Mouse (Mus musculus): ENCODE measurements around the gene Cfap44. TPM values are rescaled to one million over a fixed set of nuclear protein-coding genes. Genes with fewer than 3 reads are reported as not detected.

Gene Cfap44
- polyA plus RNA-seq, 1 experiment from 2014 or later, result 0.32 TPM

DNA sequence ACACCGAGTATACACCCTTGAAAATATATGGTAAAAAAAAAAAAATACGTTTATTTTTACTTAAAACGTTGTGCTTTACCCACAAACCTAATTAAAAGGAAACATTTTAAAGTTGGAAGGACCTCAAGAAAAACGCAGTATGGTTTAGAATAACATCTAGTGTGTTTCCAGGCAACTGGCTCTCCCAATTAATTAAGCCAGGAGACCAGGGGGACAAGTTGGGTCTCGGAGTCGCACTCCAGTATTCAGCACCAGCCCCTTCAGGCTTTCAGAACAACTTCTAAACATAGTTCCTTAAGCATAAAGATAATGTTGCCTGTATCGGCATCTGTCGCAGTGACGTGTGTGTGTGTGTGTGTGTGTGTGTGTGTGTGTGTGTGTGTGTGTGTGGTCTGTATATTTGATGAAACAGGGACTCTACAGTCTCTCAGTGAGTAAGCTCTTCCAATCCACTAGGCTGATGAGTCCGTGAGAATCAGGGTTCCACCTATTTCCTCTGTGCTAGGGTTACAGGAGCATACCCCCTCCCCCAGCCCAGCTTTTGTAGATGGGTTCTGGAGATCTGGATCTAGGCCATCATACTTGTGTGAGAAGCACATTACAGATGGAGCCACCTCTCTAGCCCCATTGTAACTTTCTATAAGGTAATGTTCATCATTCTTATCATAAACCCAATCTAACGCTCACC is 132.8 kb downstream of the Cfap44 start:
- no peaks in the 10 kb centered on the region for H3K27me3 ChIP-seq
- WGBS, result 46% methylated on average over 11 of the region's 11 CpGs
- H3K4me3 ChIP-seq (replicated peaks), result no peak overlapping the region
- no peak for ATAC-seq (replicated peaks; ENCODE audit: low FRiP score)
- no peaks in the 10 kb centered on the region for H3K9me3 ChIP-seq (replicated peaks)
- no peak overlapping the region for H3K4me2 ChIP-seq
- H3K36me3 ChIP-seq, result 0 out of 2 replicates have a peak, but pooled peaks cover 5% of the 10 kb centered on the region
- H3K4me1 ChIP-seq, result peaks cover 49% of the 10 kb centered on the region
- no peak overlapping the region for H3K9ac ChIP-seq
- no peak overlapping the region; the same call in 1 of the 2 replicates for H3K27ac ChIP-seq

DNA sequence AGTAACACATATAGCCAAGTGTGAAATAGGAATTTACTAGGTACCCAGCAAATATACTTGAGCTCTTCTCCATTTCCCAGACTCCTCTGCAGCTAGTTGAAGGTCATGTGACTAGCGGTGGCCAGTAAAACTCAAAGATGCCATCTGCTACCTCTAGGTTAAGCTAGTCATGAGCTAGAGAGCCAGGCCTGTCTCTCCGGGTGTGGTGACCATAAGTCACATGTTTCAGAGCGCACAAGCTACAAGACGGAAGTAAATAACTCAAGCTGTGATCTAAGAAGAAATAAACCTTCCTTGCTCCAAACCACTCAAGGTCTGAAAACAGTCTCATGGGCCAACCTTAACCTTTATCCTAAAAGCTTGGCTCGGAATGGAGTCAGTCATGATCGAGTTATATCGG is 134.4 kb downstream of the Cfap44 start:
- H3K9me3 ChIP-seq (replicated peaks), result no peaks in the 10 kb centered on the region
- no peak overlapping the region for H3K4me2 ChIP-seq
- WGBS, result 79% methylated on average over 7 of the region's 7 CpGs
- no peak overlapping the region for H3K9ac ChIP-seq
- no peak for ATAC-seq (replicated peaks; ENCODE audit: low FRiP score)
- 0 out of 2 replicates have a peak, but pooled peaks cover 5% of the 10 kb centered on the region for H3K36me3 ChIP-seq
- H3K4me3 ChIP-seq (replicated peaks), result no peak overlapping the region
- no peaks in the 10 kb centered on the region for H3K27me3 ChIP-seq
- H3K4me1 ChIP-seq, result peaks cover 65% of the 10 kb centered on the region
- no peak overlapping the region for H3K27ac ChIP-seq

DNA sequence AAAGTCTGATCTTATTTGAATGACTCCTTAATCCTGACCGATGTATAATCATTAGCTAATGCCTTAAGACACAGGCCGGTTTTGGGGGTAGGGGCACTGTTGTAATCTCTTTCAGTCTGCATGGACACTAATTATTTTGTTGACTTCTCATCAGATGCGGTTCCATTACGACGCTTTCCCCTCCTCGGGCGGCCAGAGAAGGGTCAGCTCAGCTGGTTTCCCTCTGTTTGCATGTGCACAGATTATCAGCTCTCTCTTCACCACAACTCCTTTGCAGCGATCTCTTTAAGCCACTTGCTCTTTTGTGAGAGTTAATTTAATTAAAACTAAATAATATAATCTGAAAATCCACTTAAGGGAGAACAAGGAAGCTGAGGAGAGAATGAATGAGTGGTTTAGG is 135.1 kb downstream of the Cfap44 start:
- Histone ChIP-seq H3K36me3 (0 out of 2 replicates have a peak, but pooled peaks cover 5% of the 10 kb centered on the region), H3K9ac (no peak overlapping the region), H3K27me3 (no peaks in the 10 kb centered on the region), H3K4me3 (replicated peaks) (no peak overlapping the region), H3K4me1 (peaks cover 72% of the 10 kb centered on the region), H3K4me2 (no peak overlapping the region), H3K9me3 (replicated peaks) (no peaks in the 10 kb centered on the region), H3K27ac (no peak overlapping the region)
- 39% methylated on average over 8 of the region's 8 CpGs for WGBS
- no peak for ATAC-seq (replicated peaks; ENCODE audit: low FRiP score)

DNA sequence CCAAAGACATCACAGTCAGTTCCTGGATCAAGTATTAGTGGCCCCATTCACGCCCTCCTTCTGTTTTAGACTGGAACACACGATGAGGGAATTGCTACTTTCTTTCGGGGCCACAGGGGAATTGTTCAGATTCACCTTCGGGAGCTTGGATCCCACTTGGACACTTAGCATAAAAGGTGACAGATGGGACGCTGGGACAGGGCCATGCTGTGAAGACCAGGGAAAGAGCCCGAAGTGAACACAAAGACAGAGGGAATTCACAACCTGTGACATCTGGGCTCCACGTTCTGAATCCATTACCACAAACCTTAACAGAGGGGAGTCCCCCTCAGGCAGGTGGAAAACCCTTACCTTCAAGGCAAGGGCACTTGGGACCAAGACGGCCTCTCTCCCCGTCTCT is 135.6 kb downstream of the Cfap44 start:
- peaks cover 75% of the 10 kb centered on the region for H3K4me1 ChIP-seq
- H3K27ac ChIP-seq, result peak overlapping the region; percentile 56
- peak overlapping the region; percentile 57 for H3K4me2 ChIP-seq
- H3K27me3 ChIP-seq, result no peaks in the 10 kb centered on the region
- no peak overlapping the region for H3K9ac ChIP-seq
- WGBS, result 31% methylated on average over 9 of the region's 9 CpGs
- H3K9me3 ChIP-seq (replicated peaks), result no peaks in the 10 kb centered on the region
- 0 out of 2 replicates have a peak, but pooled peaks cover 5% of the 10 kb centered on the region for H3K36me3 ChIP-seq
- no peak for ATAC-seq (replicated peaks; ENCODE audit: low FRiP score)
- H3K4me3 ChIP-seq (replicated peaks), result no peak overlapping the region

DNA sequence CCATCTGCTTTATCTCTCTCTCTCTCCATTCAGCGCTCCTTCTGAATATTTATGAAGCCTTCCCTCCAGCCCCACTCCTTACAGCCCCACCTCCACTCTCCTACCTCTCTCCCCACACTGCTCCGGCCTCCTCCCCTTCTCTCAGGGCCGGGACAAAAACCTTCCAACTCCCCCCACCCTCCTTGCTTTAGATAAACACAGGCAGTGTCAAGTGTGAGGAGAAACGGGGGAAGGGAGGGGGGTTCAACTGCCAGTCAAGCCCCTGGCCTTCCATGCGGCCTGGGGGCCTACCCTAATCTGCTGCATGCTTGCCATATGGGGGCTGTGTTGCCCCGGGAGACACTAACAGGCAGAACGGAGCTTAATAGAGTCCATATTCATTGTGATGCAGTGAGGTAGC is 136.2 kb downstream of the Cfap44 start:
- H3K4me2 ChIP-seq, result peak overlapping the region; percentile 57
- peak; percentile 80 for ATAC-seq (replicated peaks; ENCODE audit: low FRiP score)
- no peaks in the 10 kb centered on the region for H3K27me3 ChIP-seq
- peaks cover 75% of the 10 kb centered on the region for H3K4me1 ChIP-seq
- H3K9me3 ChIP-seq (replicated peaks), result no peaks in the 10 kb centered on the region
- peak overlapping the region; percentile 56 for H3K27ac ChIP-seq
- 0 out of 2 replicates have a peak, but pooled peaks cover 5% of the 10 kb centered on the region for H3K36me3 ChIP-seq
- peak overlapping the region; percentile 32 for H3K9ac ChIP-seq
- peak overlapping the region; percentile 26 for H3K4me3 ChIP-seq (replicated peaks)
- 3% methylated on average over 7 of the region's 7 CpGs for WGBS

DNA sequence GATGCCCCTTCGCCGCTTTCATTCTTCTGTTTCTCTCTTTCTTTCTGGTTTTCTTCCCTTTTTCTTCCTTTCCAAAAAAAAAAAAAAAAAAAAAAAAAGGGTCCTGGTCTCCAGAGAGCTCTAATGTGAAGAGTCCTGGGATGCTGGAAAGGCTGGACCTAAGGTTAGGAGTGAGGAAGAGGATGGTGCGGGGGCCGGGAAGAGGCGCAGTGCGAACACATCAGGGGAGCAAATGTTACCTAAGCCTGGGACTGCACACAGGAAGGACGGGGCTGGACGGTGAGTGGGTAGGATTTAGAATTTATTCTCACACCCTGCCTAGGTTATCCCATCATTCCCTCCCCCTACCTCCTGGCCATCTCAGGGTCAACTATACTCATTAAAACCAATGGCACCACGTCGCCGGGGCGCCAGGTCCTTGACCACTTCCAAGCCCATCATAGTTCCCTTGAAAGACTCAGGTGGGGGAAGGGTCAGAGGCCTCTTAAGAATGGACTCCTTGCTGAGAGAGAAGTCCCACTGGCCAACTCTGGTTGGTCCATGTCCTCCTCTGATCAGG is 136.7 kb downstream of the Cfap44 start:
- peak overlapping the region; percentile 26 for H3K4me3 ChIP-seq (replicated peaks)
- 27% methylated on average over 12 of the region's 12 CpGs for WGBS
- H3K27ac ChIP-seq, result peak overlapping the region; percentile 56; the same call in 1 of the 2 replicates
- H3K9me3 ChIP-seq (replicated peaks), result no peaks in the 10 kb centered on the region
- no peaks in the 10 kb centered on the region for H3K27me3 ChIP-seq
- 0 out of 2 replicates have a peak, but pooled peaks cover 5% of the 10 kb centered on the region for H3K36me3 ChIP-seq
- peaks cover 79% of the 10 kb centered on the region for H3K4me1 ChIP-seq
- no peak; the same call in 1 of the 2 replicates for ATAC-seq (replicated peaks; ENCODE audit: low FRiP score)
- peak overlapping the region; percentile 57 for H3K4me2 ChIP-seq
- H3K9ac ChIP-seq, result no peak overlapping the region; the same call in 1 of the 2 replicates

Other genes with a start within 250 kb of the Cfap44 start
- gene Usf3, start 221.6 kb upstream of the Cfap44 start, polyA plus RNA-seq (2015; fragmentation: Nextera tagmentation; extraction: Ambion mirVana), result 3.0 and 3.3 TPM in 2 replicates
- 0.80 and 0.99 TPM in 2 replicates for gene Sidt1, start 61.6 kb upstream of the Cfap44 start, polyA plus RNA-seq (2015; fragmentation: Nextera tagmentation; extraction: Ambion mirVana)
- 28.1 and 31.2 TPM in 2 replicates for gene Spice1, start 47.7 kb upstream of the Cfap44 start, polyA plus RNA-seq (2015; fragmentation: Nextera tagmentation; extraction: Ambion mirVana)
- 19.1 and 24.2 TPM in 2 replicates for gene Boc, start 164.1 kb downstream of the Cfap44 start, polyA plus RNA-seq (2015; fragmentation: Nextera tagmentation; extraction: Ambion mirVana)